Mouse (Mus musculus) stomach, embryonic 15.5 days (tissue): ENCODE measurements around the gene Itga11. TPM values are rescaled to one million over a fixed set of nuclear protein-coding genes. Genes with fewer than 3 reads are reported as not detected.
"Not testable (repeated sequence)": the region's sequence is repeated elsewhere in the genome, so short reads cannot be mapped to it uniquely, and the experiment has no call there.

Experiments
- ATAC-seq: fragments of 200-750 bp; cut with Nextera tagmentation; 2 replicates; pipeline ENCODE4 v1.8.0; 2017; ENCODE audit warnings: low read depth, moderate number of reproducible peaks, moderate TSS enrichment; ENCODE audit not compliant: insufficient read depth, low FRiP score
- H3K27ac ChIP-seq: fragments of 300-500 bp; sonication (generic); 2 replicates; pipeline ENCODE4 v1.5.1; 2015; ENCODE audit warnings: mild to moderate bottlenecking, inconsistent platforms
- H3K27me3 ChIP-seq: fragments of 300-500 bp; sonication (generic); replicated peaks from 2 replicates; pipeline ENCODE4 v1.6.1; 2015; ENCODE audit warnings: inconsistent platforms
- H3K36me3 ChIP-seq: fragments of 300-500 bp; sonication (generic); 2 replicates; pipeline ENCODE4 v1.6.1; 2015; ENCODE audit warnings: inconsistent platforms
- H3K4me1 ChIP-seq: fragments of 300-500 bp; sonication (generic); 2 replicates; pipeline ENCODE4 v1.6.1; 2015; ENCODE audit warnings: inconsistent platforms
- H3K4me2 ChIP-seq: fragments of 300-500 bp; sonication (generic); 2 replicates; pipeline ENCODE4 v1.6.1; 2015; ENCODE audit warnings: mild to moderate bottlenecking, inconsistent platforms
- H3K4me3 ChIP-seq: fragments of 300-500 bp; sonication (generic); replicated peaks from 2 replicates; pipeline ENCODE4 v1.5.1; 2015; ENCODE audit warnings: inconsistent platforms
- H3K9ac ChIP-seq: fragments of 300-500 bp; sonication (generic); 2 replicates; pipeline ENCODE4 v1.6.1; 2015; ENCODE audit warnings: inconsistent platforms
- H3K9me3 ChIP-seq: fragments of 300-500 bp; sonication (generic); 2 replicates; pipeline ENCODE4 v1.6.1; 2016; ENCODE audit warnings: inconsistent platforms
- WGBS: fragments of 180-500 bp; shearing (Covaris S2); methylation state at CpG from one replicate; pipeline ENCODE4 v1.1.7; 2015; 5-methylcytosine and 5-hydroxymethylcytosine counted together
- polyA plus RNA-seq: library from polyadenylated mRNA; unstranded; fragments of >200 nt; fragmentation: Nextera tagmentation; extraction: Ambion mirVana; gene quantifications from 2 replicates; pipeline ENCODE4 v1.2.1, GENCODE M21; 2015

Gene Itga11
- polyA plus RNA-seq, 1 experiment from 2014 or later = 1.4 TPM

DNA sequence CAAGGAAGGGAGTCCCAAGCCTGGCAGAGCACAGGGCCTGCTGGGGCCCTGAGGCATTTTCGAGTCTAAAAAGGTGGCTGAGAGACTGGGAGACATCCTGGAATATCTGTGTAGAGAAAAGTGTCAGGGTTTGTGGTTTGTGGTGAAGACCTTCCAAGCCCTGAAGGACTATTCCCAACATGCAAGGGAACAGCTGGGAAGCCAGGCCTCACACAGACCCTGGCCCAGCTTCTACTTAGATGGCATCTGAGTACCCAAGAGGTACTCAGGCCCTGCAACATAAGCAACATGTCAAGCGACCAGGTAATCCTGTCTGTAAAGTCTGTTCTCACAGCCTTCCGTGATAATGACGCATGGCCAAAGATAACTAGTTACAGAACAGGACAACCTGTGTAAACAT, 18.6 kb upstream of the Itga11 start:
- ATAC-seq = no peak
- Histone ChIP-seq H3K4me1 (no peaks in the 10 kb centered on the region), H3K4me2 (no peak overlapping the region), H3K36me3 (no peaks in the 10 kb centered on the region), H3K27ac (no peak overlapping the region), H3K9me3 (no peaks in the 10 kb centered on the region), H3K27me3 (no peaks in the 10 kb centered on the region), H3K9ac (no peak overlapping the region), H3K4me3 (no peak overlapping the region)
- WGBS = 61% methylated on average over 4 of the region's 4 CpGs

GRCm38 (mm10) chr9:62660971-62661370, 16.7 kb upstream of the Itga11 start:
- not testable (repeated sequence) for ATAC-seq, H3K4me2 ChIP-seq, H3K36me3 ChIP-seq, H3K27me3 ChIP-seq, H3K4me3 ChIP-seq, H3K4me1 ChIP-seq, H3K9me3 ChIP-seq, H3K27ac ChIP-seq, H3K9ac ChIP-seq
- 92% methylated on average over 9 of the region's 9 CpGs for WGBS

DNA sequence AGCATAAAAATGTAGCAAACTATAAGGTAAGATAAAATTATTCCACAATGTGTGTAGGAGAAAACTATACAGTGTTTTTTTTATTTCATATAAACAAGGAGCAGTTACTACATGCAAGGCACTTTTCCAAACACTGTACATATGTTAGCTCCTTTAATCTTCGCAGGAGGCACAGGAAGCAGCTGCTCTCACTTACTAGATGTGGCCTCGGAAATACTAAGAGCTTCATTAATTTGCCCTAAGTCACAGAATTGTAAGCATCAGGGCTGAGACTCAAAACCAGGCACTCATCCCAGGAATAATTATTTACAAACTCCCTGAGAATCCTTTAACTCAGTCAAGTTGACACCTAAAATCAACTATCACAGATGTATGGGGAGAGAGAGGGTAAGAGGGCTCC, 14.2 kb upstream of the Itga11 start:
- Histone ChIP-seq H3K9me3 (no peaks in the 10 kb centered on the region), H3K4me1 (peaks cover 4% of the 10 kb centered on the region; the same call in 1 of the 2 replicates), H3K9ac (no peak overlapping the region), H3K27ac (no peak overlapping the region), H3K36me3 (no peaks in the 10 kb centered on the region), H3K27me3 (no peaks in the 10 kb centered on the region), H3K4me3 (no peak overlapping the region), H3K4me2 (no peak overlapping the region)
- no peak for ATAC-seq
- 29% methylated on average over 2 of the region's 2 CpGs for WGBS

GRCm38 (mm10) chr9:62664115-62664725, 13.4 kb upstream of the Itga11 start:
- ATAC-seq = no peak
- 25% methylated on average over 10 of the region's 10 CpGs for WGBS
- no peak overlapping the region for H3K4me3 ChIP-seq

DNA sequence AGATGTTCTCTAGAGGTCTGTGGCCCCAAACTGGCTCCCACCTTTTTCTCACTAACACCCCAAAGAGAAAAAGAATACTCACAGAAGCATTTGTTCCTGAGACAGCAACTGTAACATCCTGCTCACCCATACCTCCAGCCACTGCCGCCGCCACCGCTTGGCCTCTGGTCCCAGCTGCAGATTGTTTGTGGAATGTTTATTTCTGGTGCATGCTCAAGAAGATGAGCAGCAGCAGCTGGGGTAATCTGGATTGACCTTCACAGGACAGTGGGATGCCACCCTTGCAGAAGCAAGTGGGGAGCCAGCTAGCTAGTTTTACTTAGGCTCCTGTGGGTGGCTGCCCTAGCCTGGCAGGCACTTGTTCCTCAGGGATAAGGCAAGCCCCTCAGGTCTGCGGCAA, 11.7 kb upstream of the Itga11 start:
- 51% methylated on average over 4 of the region's 4 CpGs for WGBS
- Histone ChIP-seq H3K4me2 (peak overlapping the region; percentile 8; the same call in 1 of the 2 replicates), H3K27ac (no peak overlapping the region)

More at GRCm38 (mm10) chr9:62664115-62664725, 13.4 kb upstream of the Itga11 start:
- H3K27ac ChIP-seq = no peak overlapping the region
- no peaks in the 10 kb centered on the region for H3K36me3 ChIP-seq
- peaks cover 4% of the 10 kb centered on the region; the same call in 1 of the 2 replicates for H3K4me1 ChIP-seq
- H3K27me3 ChIP-seq = no peaks in the 10 kb centered on the region
- no peaks in the 10 kb centered on the region for H3K9me3 ChIP-seq
- H3K4me2 ChIP-seq = no peak overlapping the region
- no peak overlapping the region for H3K9ac ChIP-seq

DNA sequence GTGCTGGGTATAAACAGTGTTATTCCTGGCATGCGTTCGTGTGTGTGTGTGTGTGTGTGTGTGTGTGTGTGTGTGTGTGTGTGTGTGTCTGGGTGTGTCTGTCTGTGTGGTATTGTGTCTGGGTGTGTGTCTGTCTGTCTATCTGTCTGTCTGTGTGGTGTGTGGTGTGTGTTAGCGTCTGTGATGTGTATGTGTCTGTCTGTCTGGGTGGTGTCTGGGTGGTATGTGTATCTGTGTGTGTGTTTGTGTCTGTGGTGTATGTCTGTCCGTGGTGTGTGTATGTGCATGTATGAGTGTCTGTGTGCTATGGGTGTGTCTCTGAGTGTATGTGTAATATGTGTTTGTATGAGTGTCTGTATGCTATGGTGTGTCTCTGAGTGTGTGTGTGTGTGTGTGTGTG, 9.1 kb upstream of the Itga11 start:
- no peaks in the 10 kb centered on the region for H3K27me3 ChIP-seq
- no peak overlapping the region for H3K4me2 ChIP-seq
- no peak overlapping the region for H3K9ac ChIP-seq
- 0 out of 2 replicates have a peak, but pooled peaks have one; percentile 43 for ATAC-seq
- no peaks in the 10 kb centered on the region for H3K36me3 ChIP-seq
- peaks cover 4% of the 10 kb centered on the region; the same call in 1 of the 2 replicates for H3K4me1 ChIP-seq
- no peak overlapping the region for H3K4me3 ChIP-seq
- H3K9me3 ChIP-seq = no peaks in the 10 kb centered on the region
- H3K27ac ChIP-seq = no peak overlapping the region
- WGBS = 81% methylated on average over 4 of the region's 4 CpGs

More for the DNA sequence above, 11.7 kb upstream of the Itga11 start:
- Histone ChIP-seq H3K9ac (no peak overlapping the region), H3K4me3 (no peak overlapping the region), H3K4me1 (peaks cover 4% of the 10 kb centered on the region; the same call in 1 of the 2 replicates), H3K9me3 (no peaks in the 10 kb centered on the region), H3K27me3 (no peaks in the 10 kb centered on the region), H3K36me3 (no peaks in the 10 kb centered on the region)
- no peak for ATAC-seq

DNA sequence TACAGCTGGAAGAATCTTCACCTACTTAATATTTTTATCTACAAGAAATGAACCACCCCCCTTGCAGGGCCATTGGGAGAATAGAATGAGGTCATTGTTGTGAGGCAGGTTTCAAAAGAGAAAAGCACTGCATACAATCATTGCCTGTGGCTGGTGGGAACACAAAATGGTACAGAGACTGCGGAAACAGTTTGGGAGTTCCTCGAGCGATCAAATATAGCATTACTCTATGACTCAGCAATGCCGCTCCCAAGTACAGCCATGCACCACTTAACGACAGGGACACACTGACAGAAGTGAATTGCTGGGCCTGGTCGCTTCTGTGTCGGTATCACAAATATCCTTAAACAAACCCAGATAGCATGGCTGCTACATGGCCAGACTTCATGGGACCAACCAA, 4.4 kb upstream of the Itga11 start:
- H3K4me3 ChIP-seq = no peak overlapping the region
- no peak overlapping the region for H3K27ac ChIP-seq
- H3K9me3 ChIP-seq = no peaks in the 10 kb centered on the region
- no peaks in the 10 kb centered on the region for H3K36me3 ChIP-seq
- 75% methylated on average over 7 of the region's 7 CpGs for WGBS
- H3K27me3 ChIP-seq = peaks cover 15% of the 10 kb centered on the region
- no peak overlapping the region for H3K9ac ChIP-seq
- peaks cover 9% of the 10 kb centered on the region for H3K4me1 ChIP-seq
- no peak for ATAC-seq
- no peak overlapping the region for H3K4me2 ChIP-seq

DNA sequence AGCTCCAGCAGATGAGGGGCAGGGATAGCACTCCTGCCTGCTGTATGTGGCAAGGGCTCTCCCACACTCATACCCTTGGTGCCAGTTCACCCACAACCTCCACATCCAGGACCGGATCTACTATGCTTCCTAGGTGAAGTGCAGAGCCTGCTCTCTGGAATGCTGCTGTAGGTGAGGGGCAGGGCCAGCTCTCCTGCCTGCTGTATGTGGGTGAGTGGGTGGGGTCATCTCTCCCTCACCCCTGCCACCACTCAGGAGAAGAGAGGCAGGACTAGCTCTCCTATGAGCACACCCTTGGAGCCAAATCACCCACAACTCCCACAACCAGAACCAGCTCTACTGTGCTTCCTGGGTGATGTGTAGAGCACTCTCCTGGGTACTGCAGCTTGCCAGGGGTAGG, 2.5 kb upstream of the Itga11 start:
- H3K36me3 ChIP-seq = no peaks in the 10 kb centered on the region
- no peak overlapping the region for H3K9ac ChIP-seq
- H3K27ac ChIP-seq = no peak overlapping the region
- peaks cover 16% of the 10 kb centered on the region for H3K4me1 ChIP-seq
- 59% methylated on average over 1 of the region's 1 CpGs for WGBS
- H3K4me3 ChIP-seq = no peak overlapping the region
- ATAC-seq = no peak
- no peak overlapping the region for H3K4me2 ChIP-seq
- no peaks in the 10 kb centered on the region for H3K9me3 ChIP-seq
- peaks cover 30% of the 10 kb centered on the region for H3K27me3 ChIP-seq

- Histone ChIP-seq H3K9ac (no peak overlapping the region), H3K4me1 (peaks cover 16% of the 10 kb centered on the region), H3K4me2 (peak overlapping the region; percentile 95), H3K36me3 (no peaks in the 10 kb centered on the region), H3K27me3 (peaks cover 30% of the 10 kb centered on the region), H3K27ac (no peak overlapping the region), H3K9me3 (no peaks in the 10 kb centered on the region), H3K4me3 (peak overlapping the region; percentile 46)
- no peak for ATAC-seq
- 10% methylated on average over 22 of the region's 22 CpGs for WGBS
Observed at GRCm38 (mm10) chr9:62678550-62679155, 1.0 kb downstream of the Itga11 start.

- WGBS = 77% methylated on average over 4 of the region's 4 CpGs
- Histone ChIP-seq H3K9ac (no peak overlapping the region), H3K4me1 (peaks cover 16% of the 10 kb centered on the region), H3K27ac (no peak overlapping the region), H3K4me3 (no peak overlapping the region), H3K36me3 (no peaks in the 10 kb centered on the region), H3K4me2 (no peak overlapping the region), H3K27me3 (peaks cover 30% of the 10 kb centered on the region), H3K9me3 (no peaks in the 10 kb centered on the region)
- ATAC-seq = no peak
Observed at GRCm38 (mm10) chr9:62679398-62679797, 1.8 kb downstream of the Itga11 start.

- H3K36me3 ChIP-seq = no peaks in the 10 kb centered on the region
- H3K27me3 ChIP-seq = peaks cover 4% of the 10 kb centered on the region; the same call in 1 of the 2 replicates
- H3K27ac ChIP-seq = no peak overlapping the region
- no peak for ATAC-seq
- WGBS = 88% methylated on average over 7 of the region's 7 CpGs
- no peak overlapping the region for H3K9ac ChIP-seq
- no peaks in the 10 kb centered on the region for H3K9me3 ChIP-seq
- no peak overlapping the region for H3K4me2 ChIP-seq
- no peak overlapping the region for H3K4me3 ChIP-seq
- no peaks in the 10 kb centered on the region for H3K4me1 ChIP-seq
Observed at GRCm38 (mm10) chr9:62684311-62684710, 6.7 kb downstream of the Itga11 start.

DNA sequence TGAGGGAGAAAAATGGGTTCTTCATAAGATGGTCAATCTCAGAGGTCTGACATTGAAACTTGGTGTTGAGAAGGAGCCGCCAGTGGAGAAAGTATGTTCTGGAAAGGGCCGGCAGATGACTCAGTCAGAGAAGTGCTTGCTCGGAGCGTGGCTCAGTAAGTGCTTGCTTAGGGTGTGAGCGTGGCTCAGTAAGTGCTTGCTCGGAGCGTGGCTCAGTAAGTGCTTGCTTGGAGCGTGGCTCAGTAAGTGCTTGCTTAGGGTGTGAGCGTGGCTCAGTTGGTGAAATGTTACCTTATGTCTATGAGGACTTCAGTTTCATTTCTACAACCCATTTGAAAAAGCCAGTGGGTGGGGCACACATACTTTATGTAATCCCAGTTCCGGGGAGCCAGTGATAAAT, 12.1 kb downstream of the Itga11 start:
- Histone ChIP-seq H3K27ac (no peak overlapping the region), H3K27me3 (0 out of 2 replicates have a peak, but pooled peaks cover 4% of the 10 kb centered on the region), H3K4me2 (no peak overlapping the region), H3K9me3 (no peaks in the 10 kb centered on the region), H3K4me3 (no peak overlapping the region), H3K4me1 (no peaks in the 10 kb centered on the region), H3K36me3 (no peaks in the 10 kb centered on the region), H3K9ac (no peak overlapping the region)
- ATAC-seq = no peak
- WGBS = 84% methylated on average over 10 of the region's 10 CpGs
